Mouse (Mus musculus) splenic B cell, adult 2 months (primary cell): ENCODE results near the gene Nphs1.
"Not testable (repeated sequence)": the region's sequence is repeated elsewhere in the genome, so short reads cannot be mapped to it uniquely, and the experiment has no call there.

Source experiments
- DNase-seq: peaks from one replicate; pipeline ENCODE4 v3.0.0-alpha.2; 2011; ENCODE audit warnings: low read depth, low spot score
- H3K27me3 ChIP-seq: 2 replicates; pipeline ENCODE4 v1.6.1; 2012; ENCODE audit warnings: mild to moderate bottlenecking, low read length, moderate library complexity, mixed read lengths; ENCODE audit not compliant: control insufficient read depth, poor library complexity, insufficient read depth, severe bottlenecking
- H3K36me3 ChIP-seq: 2 replicates; pipeline ENCODE4 v1.6.1; 2012; ENCODE audit warnings: mild to moderate bottlenecking, low read length, moderate library complexity, mixed read lengths; ENCODE audit not compliant: control insufficient read depth, poor library complexity, insufficient read depth, severe bottlenecking

Gene Nphs1

GRCm38 (mm10) chr7:30493401-30493931, 35.4 kb downstream of the Nphs1 start, which contains the start of gene Prodh2:
TSS of gene Prodh2 (plus strand) at chr7:30493622.
- no peak for DNase-seq
- H3K27me3 ChIP-seq: no peaks in the 10 kb centered on the region
- H3K36me3 ChIP-seq: no peaks in the 10 kb centered on the region

GRCm38 (mm10) chr7:30495506-30496042, 37.5 kb downstream of the Nphs1 start:
- not testable (repeated sequence) for DNase-seq, H3K27me3 ChIP-seq, H3K36me3 ChIP-seq

- not testable (repeated sequence) for H3K36me3 ChIP-seq, H3K27me3 ChIP-seq, DNase-seq
Measured at GRCm38 (mm10) chr7:30501159-30501558, 43.0 kb downstream of the Nphs1 start.

GRCm38 (mm10) chr7:30508061-30508460, 49.9 kb downstream of the Nphs1 start:
- DNase-seq: no peak
- Histone ChIP-seq H3K27me3 (no peaks in the 10 kb centered on the region), H3K36me3 (no peaks in the 10 kb centered on the region)

DNA sequence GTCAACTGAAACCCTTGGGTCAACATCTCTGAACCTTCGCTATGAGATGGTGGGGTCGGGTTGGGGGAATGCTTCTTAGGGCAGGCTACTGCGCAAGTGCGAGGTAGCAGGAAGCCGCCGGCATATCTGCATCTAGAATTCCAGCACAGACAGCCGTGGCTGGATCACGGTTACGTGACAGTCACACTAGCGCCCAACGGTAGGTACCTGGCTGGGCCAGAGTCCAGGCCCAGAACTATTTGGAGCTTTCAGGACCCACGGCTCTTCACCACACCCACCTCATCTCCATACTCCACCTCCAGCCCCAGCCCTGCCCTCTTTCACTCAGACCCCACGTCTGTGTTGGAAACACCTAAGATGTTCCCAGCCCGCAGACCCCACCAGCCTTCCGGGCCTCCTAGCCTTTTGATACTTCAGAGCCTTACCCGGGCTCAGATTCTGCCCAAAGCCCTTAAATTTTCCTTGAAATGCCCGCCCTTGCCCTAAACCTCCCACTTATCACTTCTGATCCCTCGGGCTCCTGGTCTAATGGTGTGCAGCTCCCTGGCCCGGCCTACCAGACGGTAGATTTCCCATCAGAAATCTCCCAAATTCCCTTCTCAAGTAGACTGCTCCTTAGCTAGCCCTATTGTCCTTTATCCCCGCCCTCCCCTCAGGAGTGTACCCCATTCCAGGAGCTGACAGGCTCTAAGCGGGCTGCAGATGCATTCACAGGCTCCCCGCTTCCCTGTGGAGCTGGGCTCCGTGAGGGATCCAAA, 57.1 kb downstream of the Nphs1 start:
- DNase-seq: no peak
- Histone ChIP-seq H3K36me3 (no peaks in the 10 kb centered on the region), H3K27me3 (no peaks in the 10 kb centered on the region)

- DNase-seq: no peak
- Histone ChIP-seq H3K36me3 (no peaks in the 10 kb centered on the region), H3K27me3 (no peaks in the 10 kb centered on the region)
Measured at GRCm38 (mm10) chr7:30518325-30518724, 60.2 kb downstream of the Nphs1 start.

DNA sequence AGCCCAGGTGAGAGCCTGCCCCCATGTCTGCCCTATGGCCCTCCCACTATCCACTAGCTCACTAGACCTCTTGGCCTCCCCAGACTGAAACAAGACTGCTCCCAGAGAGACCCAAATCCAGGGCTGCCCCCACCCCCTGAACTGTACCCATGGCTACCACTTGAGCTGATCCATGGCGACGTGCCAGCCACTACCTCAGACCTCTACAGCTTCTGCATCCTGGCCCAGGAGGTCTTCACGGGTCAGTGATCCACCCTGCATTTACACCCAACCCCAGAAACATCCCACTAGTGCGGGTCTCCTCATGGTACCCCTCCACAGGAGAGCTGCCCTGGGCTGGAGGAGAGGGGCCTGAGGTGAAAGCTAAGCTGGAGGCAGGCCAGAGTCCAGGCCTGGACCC, 62.3 kb downstream of the Nphs1 start:
- no peaks in the 10 kb centered on the region for H3K27me3 ChIP-seq

GRCm38 (mm10) chr7:30520856-30521255, 62.7 kb downstream of the Nphs1 start:
- Histone ChIP-seq H3K27me3 (no peaks in the 10 kb centered on the region), H3K36me3 (no peaks in the 10 kb centered on the region)
- no peak for DNase-seq

More for the DNA sequence above, 62.3 kb downstream of the Nphs1 start:
- DNase-seq: no peak
- no peaks in the 10 kb centered on the region for H3K36me3 ChIP-seq

GRCm38 (mm10) chr7:30522871-30523270, 64.8 kb downstream of the Nphs1 start:
- Histone ChIP-seq H3K27me3 (no peaks in the 10 kb centered on the region), H3K36me3 (no peaks in the 10 kb centered on the region)
- no peak for DNase-seq

DNA sequence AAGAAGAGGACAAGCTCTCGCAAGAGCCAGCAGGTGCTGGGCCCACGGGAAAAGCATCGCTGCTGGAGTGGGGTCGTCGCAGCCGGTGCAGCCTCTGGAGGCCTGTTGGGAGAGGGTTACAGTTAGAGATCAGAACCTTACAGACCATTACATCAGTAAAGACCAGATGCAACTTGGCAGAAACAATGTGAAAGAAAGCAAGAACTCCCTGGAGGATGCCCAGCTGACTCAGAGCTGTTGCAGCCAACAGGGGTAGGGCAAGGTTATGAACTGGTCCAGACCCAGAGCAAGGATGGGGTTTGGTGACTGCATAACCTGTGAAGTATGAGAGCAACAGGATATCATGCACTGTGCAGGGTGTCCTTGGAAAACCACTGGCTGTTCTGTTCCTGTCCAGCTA, 66.4 kb downstream of the Nphs1 start:
- DNase-seq: no peak

GRCm38 (mm10) chr7:30525954-30526353, 67.8 kb downstream of the Nphs1 start:
- no peak for DNase-seq
- H3K27me3 ChIP-seq: no peaks in the 10 kb centered on the region
- H3K36me3 ChIP-seq: no peaks in the 10 kb centered on the region

More for the DNA sequence above, 66.4 kb downstream of the Nphs1 start:
- no peaks in the 10 kb centered on the region for H3K27me3 ChIP-seq
- no peaks in the 10 kb centered on the region for H3K36me3 ChIP-seq

DNA sequence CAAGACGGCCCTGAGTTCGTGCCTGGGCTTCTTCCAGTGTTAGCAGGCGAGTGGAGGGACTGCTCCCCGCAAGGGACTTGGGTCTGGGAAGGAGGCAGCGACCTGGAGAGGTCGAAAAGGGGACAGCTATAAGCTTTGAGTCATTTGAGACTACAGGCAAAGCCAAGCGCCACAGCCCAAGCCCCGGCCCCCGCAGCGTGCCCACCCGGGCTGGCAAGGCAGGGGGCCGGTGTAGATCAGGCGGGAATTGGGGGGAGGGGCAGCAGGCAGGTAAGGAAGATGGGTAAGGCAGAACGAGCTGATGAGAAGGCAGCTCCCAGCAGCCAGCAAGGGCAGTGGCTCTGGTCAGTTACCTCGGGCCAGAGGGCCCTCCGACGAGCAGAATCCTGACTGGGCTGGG, 68.3 kb downstream of the Nphs1 start:
- no peaks in the 10 kb centered on the region for H3K36me3 ChIP-seq
- DNase-seq: no peak
- H3K27me3 ChIP-seq: no peaks in the 10 kb centered on the region

DNA sequence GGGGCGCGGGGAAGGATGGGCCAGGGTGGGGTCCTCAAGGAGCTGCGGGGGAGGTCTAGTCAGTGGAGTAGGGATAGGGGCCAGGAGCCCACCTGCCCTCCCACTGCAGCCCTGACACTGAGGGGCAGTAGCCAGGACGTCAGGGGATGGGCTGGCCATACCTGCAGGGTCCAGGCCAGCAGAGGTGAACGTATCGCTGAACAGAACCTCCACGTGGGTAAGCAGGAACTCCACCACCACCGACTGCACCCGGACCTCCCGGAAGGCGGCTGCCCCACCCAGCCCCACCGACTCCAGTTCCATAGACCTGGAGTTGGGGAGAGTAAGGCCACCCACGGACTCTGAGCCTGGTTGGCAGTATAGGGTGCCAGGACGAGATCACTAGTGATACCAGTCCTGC, 68.9 kb downstream of the Nphs1 start:
- DNase-seq: no peak
- Histone ChIP-seq H3K36me3 (no peaks in the 10 kb centered on the region), H3K27me3 (no peaks in the 10 kb centered on the region)

DNA sequence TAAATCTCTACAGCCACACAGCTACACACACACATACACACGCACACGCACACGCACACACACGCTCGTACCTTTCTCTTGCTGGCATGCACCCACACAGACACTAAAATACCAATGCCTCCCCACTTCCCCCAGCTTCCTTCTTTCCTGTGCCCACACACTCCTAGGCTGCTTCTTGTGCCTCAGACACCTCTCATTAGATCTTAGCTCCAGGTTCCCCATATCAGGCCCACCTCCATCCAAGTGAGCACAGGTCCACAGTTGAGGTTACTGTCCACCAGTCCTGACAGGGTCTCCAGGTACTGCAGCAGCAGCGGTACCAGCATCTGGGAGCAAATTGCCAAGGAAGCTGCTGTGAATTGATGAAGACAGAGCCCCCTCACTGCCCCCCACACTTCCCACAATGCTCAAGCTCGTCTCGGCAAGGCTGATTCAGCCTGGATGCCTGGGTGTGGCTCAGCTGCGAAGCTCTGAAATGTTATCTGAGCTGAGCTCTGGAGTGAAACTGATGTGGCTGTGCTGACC, 73.2 kb downstream of the Nphs1 start:
- no peak for DNase-seq
- H3K36me3 ChIP-seq: no peaks in the 10 kb centered on the region
- no peaks in the 10 kb centered on the region for H3K27me3 ChIP-seq

DNA sequence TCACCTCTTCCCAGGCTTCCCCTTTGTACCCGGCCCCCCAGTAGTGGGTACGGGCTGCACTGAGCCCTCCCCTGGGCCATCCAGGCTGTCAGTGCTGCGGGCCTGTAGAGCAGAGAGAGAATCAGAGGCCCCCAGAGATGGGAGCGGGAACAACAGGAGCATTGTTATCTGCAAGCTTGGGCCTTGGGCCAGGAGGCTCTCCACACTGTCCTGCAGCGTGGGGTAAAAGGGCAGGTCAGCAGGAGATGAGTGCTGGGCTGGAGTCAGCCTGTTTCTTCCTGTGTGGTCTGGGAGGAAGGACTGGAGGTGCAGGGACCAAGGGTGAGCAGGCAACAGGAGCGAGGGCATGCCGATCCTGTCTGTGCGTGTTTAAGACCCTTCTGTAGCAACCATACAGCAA, 74.8 kb downstream of the Nphs1 start:
- Histone ChIP-seq H3K36me3 (no peaks in the 10 kb centered on the region), H3K27me3 (no peaks in the 10 kb centered on the region)
- no peak for DNase-seq
